Mouse (Mus musculus): ENCODE data around the gene Sel1l. TPM values are rescaled to one million over a fixed set of nuclear protein-coding genes. Genes with fewer than 3 reads are reported as not detected.

Sel1l gene
- polyA plus RNA-seq, 1 experiment from 2014 or later, result 105 TPM

DNA sequence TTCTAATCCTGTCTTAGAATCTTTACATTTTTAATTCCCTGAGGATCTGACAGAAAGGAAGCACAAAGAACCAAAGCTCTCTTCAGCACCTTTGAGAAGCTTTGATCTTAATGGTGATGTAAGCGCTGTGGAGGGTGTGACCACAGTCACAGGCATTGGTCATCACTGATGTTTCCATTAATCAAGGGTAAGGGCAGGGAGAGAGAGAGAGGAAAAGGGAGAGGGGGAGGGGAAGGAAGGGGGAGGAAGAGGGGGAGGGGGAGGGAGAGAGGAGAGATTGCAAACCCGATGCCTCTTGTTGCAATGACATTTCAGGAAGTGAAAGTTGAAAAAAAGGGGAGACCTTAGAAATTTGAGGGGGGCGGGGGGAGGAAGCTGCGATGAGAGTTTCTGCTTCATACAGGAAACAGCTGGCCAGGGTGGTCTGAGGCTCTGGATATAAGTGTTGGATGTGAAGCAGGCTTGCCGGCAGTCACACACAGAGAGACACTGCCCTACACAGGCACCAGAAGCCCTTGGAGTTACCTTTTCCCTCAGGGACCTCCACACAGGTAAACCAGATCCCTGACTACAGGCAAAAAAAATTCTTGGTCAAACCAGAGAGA, 92.3 kb downstream of the Sel1l start:
- ATAC-seq (ENCODE audit: low FRiP score), result no peak
- H3K9me3 ChIP-seq (ENCODE audit: control insufficient read depth, low read length), result no peaks in the 10 kb centered on the region
- 63% methylated on average over 5 of the region's 5 CpGs for WGBS
- no peaks in the 10 kb centered on the region for H3K27me3 ChIP-seq (ENCODE audit: control insufficient read depth, insufficient read depth, low read length)
- no peak overlapping the region for H3K4me2 ChIP-seq (replicated peaks)
- no peak overlapping the region for H3K4me3 ChIP-seq (replicated peaks; ENCODE audit: low read length)
- H3K4me1 ChIP-seq (replicated peaks; ENCODE audit: control insufficient read depth, insufficient read depth, low read length), result no peaks in the 10 kb centered on the region
- H3K9ac ChIP-seq, result no peak overlapping the region
- H3K36me3 ChIP-seq (replicated peaks; ENCODE audit: control insufficient read depth, insufficient read depth), result no peaks in the 10 kb centered on the region
- H3K27ac ChIP-seq, result no peak overlapping the region
- no peak for DNase-seq (ENCODE audit: low spot score)

Small RNA genes lying within 50 kb of the gene (microRNA-seq; reads per million reads assigned to microRNA genes)
- not detected for gene Gm22015

Other genes starting within 250 kb of the Sel1l start
- gene Ston2, start 60.8 kb downstream of the Sel1l start, polyA plus RNA-seq (2014; fragmentation: Nextera tagmentation; extraction: Ambion mirVana), result 9.0 and 9.5 TPM in 2 replicates